Mouse (Mus musculus) layer of hippocampus, postnatal 36 days (tissue): ENCODE data around the gene Susd1. TPM values are rescaled to one million over a fixed set of nuclear protein-coding genes. Genes with fewer than 3 reads are reported as not detected.

Experiments
- DNase-seq, 2 experiments: peaks; one replicate each; pipeline ENCODE4 v3.0.0; 2022
- total RNA-seq, 2 experiments: library from RNA; stranded (reverse); gene quantifications; 2 replicates each; pipeline ENCODE4 v1.2.3; 2021

Gene Susd1
- total RNA-seq, 2 experiments from 2014 or later: 6.3 to 8.2 TPM

- no peak for DNase-seq
Observed at GRCm38 (mm10) chr4:59429128-59429527, 9.3 kb downstream of the Susd1 start.

- DNase-seq: no peak
Observed at GRCm38 (mm10) chr4:59426429-59426828, 12.0 kb downstream of the Susd1 start.

- no peak for DNase-seq
Observed at GRCm38 (mm10) chr4:59422808-59423207, 15.6 kb downstream of the Susd1 start.

- peak; percentile 15 to 19 for DNase-seq
Observed at GRCm38 (mm10) chr4:59422025-59422783, 16.2 kb downstream of the Susd1 start.

- no peak for DNase-seq
Observed at GRCm38 (mm10) chr4:59421369-59421746, 17.1 kb downstream of the Susd1 start.

GRCm38 (mm10) chr4:59420695-59421368 lies 17.6 kb downstream of the Susd1 start:
- DNase-seq: no peak

GRCm38 (mm10) chr4:59419211-59419610 lies 19.2 kb downstream of the Susd1 start:
- no peak for DNase-seq

- no peak for DNase-seq
Observed at GRCm38 (mm10) chr4:59413428-59413827, 25.0 kb downstream of the Susd1 start.

- DNase-seq: no peak
Observed at GRCm38 (mm10) chr4:59411153-59411552, 27.3 kb downstream of the Susd1 start.

- DNase-seq: no peak
Observed at GRCm38 (mm10) chr4:59407766-59408165, 30.7 kb downstream of the Susd1 start.

GRCm38 (mm10) chr4:59404375-59404774 lies 34.1 kb downstream of the Susd1 start:
- DNase-seq: peak in 1 of 2 experiments; percentile 22

GRCm38 (mm10) chr4:59400931-59401330 lies 37.5 kb downstream of the Susd1 start:
- DNase-seq: no peak

GRCm38 (mm10) chr4:59399343-59399742 lies 39.1 kb downstream of the Susd1 start:
- no peak for DNase-seq

- DNase-seq: no peak
Observed at GRCm38 (mm10) chr4:59395528-59395927, 42.9 kb downstream of the Susd1 start.

GRCm38 (mm10) chr4:59394155-59394554 lies 44.3 kb downstream of the Susd1 start:
- DNase-seq: no peak

GRCm38 (mm10) chr4:59388447-59389030 lies 49.9 kb downstream of the Susd1 start:
- peak; percentile 35 to 38 for DNase-seq

- no peak for DNase-seq
Observed at GRCm38 (mm10) chr4:59387387-59388210, 50.8 kb downstream of the Susd1 start.

GRCm38 (mm10) chr4:59385254-59385895 lies 53.1 kb downstream of the Susd1 start:
- no peak for DNase-seq

GRCm38 (mm10) chr4:59383791-59384190 lies 54.6 kb downstream of the Susd1 start:
- peak; percentile 70 to 74 for DNase-seq

- no peak for DNase-seq
Observed at GRCm38 (mm10) chr4:59382131-59382530, 56.3 kb downstream of the Susd1 start.

- DNase-seq: peak; percentile 81 to 87
Observed at GRCm38 (mm10) chr4:59381007-59381743, 57.3 kb downstream of the Susd1 start.
